Mouse (Mus musculus) thymus, adult 2 months (tissue): ENCODE results near the gene Hist1h2bc.

Experiments used
- CTCF ChIP-seq: fragments of 200-500 bp; IDR thresholded peaks from 2 replicates; pipeline ENCODE4 v1.5.1; 2012; ENCODE audit warnings: mild to moderate bottlenecking, control low read depth, low read length, moderate library complexity, borderline replicate concordance; ENCODE audit not compliant: control insufficient read depth, poor library complexity, insufficient read depth; ENCODE audit errors: extremely low read depth
- POLR2A ChIP-seq: fragments of 200-500 bp; IDR thresholded peaks from 2 replicates; pipeline ENCODE4 v1.6.1; 2012; ENCODE audit warnings: mild to moderate bottlenecking, low read length, control low read depth, moderate library complexity; ENCODE audit not compliant: control insufficient read depth, poor library complexity, insufficient read depth; ENCODE audit errors: extremely low read depth

DNA sequence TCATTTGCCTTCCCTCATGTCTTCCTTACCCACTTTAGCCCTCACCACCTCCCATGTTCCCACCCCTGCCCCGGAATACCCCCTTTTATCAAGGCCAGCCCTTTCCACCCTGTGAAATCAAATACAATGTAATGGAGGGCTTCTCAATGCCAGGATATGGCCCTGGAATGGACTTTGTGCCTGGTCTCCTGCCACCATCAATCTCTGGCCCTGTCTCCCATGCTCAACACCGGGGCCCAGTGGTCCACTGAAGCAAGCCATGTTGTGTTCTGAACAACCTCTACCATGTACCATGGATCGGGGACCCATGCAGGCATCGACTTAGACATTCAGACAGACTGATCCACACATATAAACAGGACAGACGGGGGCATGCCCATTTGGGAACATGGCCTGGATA, 45.7 kb downstream of the Hist1h2bc start:
- no peak for TF ChIP-seq CTCF
- TF ChIP-seq POLR2A, result no peak
